Mouse (Mus musculus) hindbrain, embryonic 14.5 days (tissue): Measurements from ENCODE around the gene 1700025G04Rik. TPM values are rescaled to one million over a fixed set of nuclear protein-coding genes. Genes with fewer than 3 reads are reported as not detected.

Experiments
- ATAC-seq: fragments of 200-750 bp; cut with Nextera tagmentation; 2 replicates; pipeline ENCODE4 v1.8.0; 2017; ENCODE audit warnings: moderate number of reproducible peaks, mild to moderate bottlenecking, moderate TSS enrichment, moderate library complexity; ENCODE audit not compliant: low FRiP score
- DNase-seq: peaks from one replicate; pipeline ENCODE4 v3.0.0-alpha.2; 2015; ENCODE audit warnings: low spot score
- H3K27ac ChIP-seq: fragments of 300-500 bp; sonication (generic); 2 replicates; pipeline ENCODE4 v1.5.1; 2014; ENCODE audit warnings: mild to moderate bottlenecking, moderate library complexity
- H3K27me3 ChIP-seq: fragments of 300-500 bp; sonication (generic); 2 replicates; pipeline ENCODE4 v1.6.1; 2014; ENCODE audit warnings: mild to moderate bottlenecking, low read length, mixed read lengths; ENCODE audit not compliant: control insufficient read depth, insufficient read depth
- H3K36me3 ChIP-seq: fragments of 300-500 bp; sonication (generic); replicated peaks from 2 replicates; pipeline ENCODE4 v1.6.1; 2014; ENCODE audit not compliant: control insufficient read depth, insufficient read depth
- H3K4me1 ChIP-seq: fragments of 300-500 bp; sonication (generic); replicated peaks from 2 replicates; pipeline ENCODE4 v1.6.1; 2014; ENCODE audit warnings: antibody characterized with exemption, low read length, mixed read lengths; ENCODE audit not compliant: control insufficient read depth, insufficient read depth
- H3K4me2 ChIP-seq: fragments of 300-500 bp; sonication (generic); replicated peaks from 2 replicates; pipeline ENCODE4 v1.6.1; 2014; ENCODE audit warnings: mild to moderate bottlenecking, moderate library complexity
- H3K4me3 ChIP-seq: fragments of 300-500 bp; sonication (generic); replicated peaks from 2 replicates; pipeline ENCODE4 v1.5.1; 2014; ENCODE audit warnings: mild to moderate bottlenecking, low read length
- H3K9ac ChIP-seq: fragments of 300-500 bp; sonication (generic); 2 replicates; pipeline ENCODE4 v1.6.1; 2014
- H3K9me3 ChIP-seq: fragments of 300-500 bp; sonication (generic); 2 replicates; pipeline ENCODE4 v1.6.1; 2016; ENCODE audit warnings: low read length; ENCODE audit not compliant: control insufficient read depth
- WGBS: fragments of 180-500 bp; shearing (Covaris S2); extraction: QIAGEN DNeasy Blood & Tissue Kit; methylation state at CpG from one replicate; pipeline ENCODE4 v1.1.7; 2014; 5-methylcytosine and 5-hydroxymethylcytosine counted together
- polyA plus RNA-seq: library from polyadenylated mRNA; unstranded; fragments of >200 nt; fragmentation: Nextera tagmentation; extraction: Ambion mirVana; gene quantifications from 2 replicates; pipeline ENCODE4 v1.2.1, GENCODE M21; 2014

The 1700025G04Rik gene
- polyA plus RNA-seq, 1 experiment from 2014 or later: 32.6 TPM

DNA sequence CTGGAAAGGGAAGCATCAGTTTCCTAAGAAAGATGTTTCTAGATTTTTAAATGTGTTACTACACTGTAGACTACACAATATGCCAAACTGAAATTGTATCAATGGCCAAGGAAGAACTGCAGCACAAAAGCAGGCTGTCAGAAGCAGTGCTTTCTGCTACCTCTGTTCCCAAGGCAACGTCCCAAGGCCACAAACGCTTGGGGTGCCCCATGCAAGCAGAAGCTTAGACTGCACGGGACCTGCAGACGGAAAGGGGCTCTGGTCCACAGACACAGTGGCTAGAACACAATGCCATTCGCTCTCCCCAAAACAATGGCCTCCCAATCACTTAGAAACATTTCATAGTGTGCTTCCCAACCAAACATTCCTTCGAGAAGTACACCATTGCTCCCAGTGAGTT is 59.4 kb downstream of the 1700025G04Rik start:
- ATAC-seq (peak; percentile 57; the same call in 1 of the 2 replicates), DNase-seq (no peak)
- no peaks in the 10 kb centered on the region for H3K27me3 ChIP-seq
- no peak overlapping the region for H3K9ac ChIP-seq
- no peak overlapping the region for H3K4me2 ChIP-seq
- 20% methylated on average over 6 of the region's 6 CpGs for WGBS
- H3K4me3 ChIP-seq: no peak overlapping the region
- no peaks in the 10 kb centered on the region for H3K36me3 ChIP-seq
- no peaks in the 10 kb centered on the region for H3K9me3 ChIP-seq
- H3K27ac ChIP-seq: peak overlapping the region; percentile 49; the same call in 1 of the 2 replicates
- peaks cover 4% of the 10 kb centered on the region; the same call in 1 of the 2 replicates for H3K4me1 ChIP-seq

DNA sequence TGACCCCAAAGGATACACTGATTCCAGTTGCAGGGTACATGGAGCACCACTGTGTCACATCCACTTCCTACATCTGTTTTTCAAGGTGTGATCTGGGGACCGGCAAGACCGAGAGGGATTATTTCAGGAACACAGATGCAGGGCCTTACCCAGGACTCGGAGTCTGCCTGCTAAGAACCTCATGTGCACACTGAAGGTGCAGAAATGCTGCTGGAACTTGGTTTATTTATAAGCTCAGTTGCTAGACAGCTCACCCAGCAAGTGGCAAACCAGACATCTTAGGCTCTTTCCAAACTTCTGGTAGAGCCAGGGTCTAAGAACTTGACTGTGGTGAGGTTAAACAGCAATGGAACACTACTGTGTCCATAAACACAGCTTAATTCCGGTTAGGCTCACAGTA is 61.2 kb downstream of the 1700025G04Rik start:
- Histone ChIP-seq H3K4me3 (no peak overlapping the region), H3K4me2 (no peak overlapping the region), H3K9me3 (no peaks in the 10 kb centered on the region), H3K9ac (no peak overlapping the region), H3K4me1 (no peaks in the 10 kb centered on the region), H3K27me3 (no peaks in the 10 kb centered on the region), H3K27ac (no peak overlapping the region), H3K36me3 (no peaks in the 10 kb centered on the region)
- 85% methylated on average over 4 of the region's 4 CpGs for WGBS
- no peak for DNase-seq
- no peak for ATAC-seq

GRCm38 (mm10) chr1:152026762-152027161 is 63.2 kb downstream of the 1700025G04Rik start:
- DNase-seq (no peak), ATAC-seq (no peak)
- no peaks in the 10 kb centered on the region for H3K9me3 ChIP-seq
- H3K27ac ChIP-seq: no peak overlapping the region
- no peaks in the 10 kb centered on the region for H3K4me1 ChIP-seq
- no peak overlapping the region for H3K4me2 ChIP-seq
- WGBS: 85% methylated on average over 4 of the region's 4 CpGs
- no peaks in the 10 kb centered on the region for H3K27me3 ChIP-seq
- no peak overlapping the region for H3K9ac ChIP-seq
- H3K4me3 ChIP-seq: no peak overlapping the region
- no peaks in the 10 kb centered on the region for H3K36me3 ChIP-seq

GRCm38 (mm10) chr1:152025308-152025707 is 64.6 kb downstream of the 1700025G04Rik start:
- no peaks in the 10 kb centered on the region for H3K36me3 ChIP-seq
- H3K27me3 ChIP-seq: no peaks in the 10 kb centered on the region
- H3K4me2 ChIP-seq: no peak overlapping the region
- ATAC-seq (no peak), DNase-seq (no peak)
- 95% methylated on average over 4 of the region's 4 CpGs for WGBS
- no peak overlapping the region for H3K27ac ChIP-seq
- H3K4me1 ChIP-seq: no peaks in the 10 kb centered on the region
- no peaks in the 10 kb centered on the region for H3K9me3 ChIP-seq
- H3K9ac ChIP-seq: no peak overlapping the region
- no peak overlapping the region for H3K4me3 ChIP-seq

DNA sequence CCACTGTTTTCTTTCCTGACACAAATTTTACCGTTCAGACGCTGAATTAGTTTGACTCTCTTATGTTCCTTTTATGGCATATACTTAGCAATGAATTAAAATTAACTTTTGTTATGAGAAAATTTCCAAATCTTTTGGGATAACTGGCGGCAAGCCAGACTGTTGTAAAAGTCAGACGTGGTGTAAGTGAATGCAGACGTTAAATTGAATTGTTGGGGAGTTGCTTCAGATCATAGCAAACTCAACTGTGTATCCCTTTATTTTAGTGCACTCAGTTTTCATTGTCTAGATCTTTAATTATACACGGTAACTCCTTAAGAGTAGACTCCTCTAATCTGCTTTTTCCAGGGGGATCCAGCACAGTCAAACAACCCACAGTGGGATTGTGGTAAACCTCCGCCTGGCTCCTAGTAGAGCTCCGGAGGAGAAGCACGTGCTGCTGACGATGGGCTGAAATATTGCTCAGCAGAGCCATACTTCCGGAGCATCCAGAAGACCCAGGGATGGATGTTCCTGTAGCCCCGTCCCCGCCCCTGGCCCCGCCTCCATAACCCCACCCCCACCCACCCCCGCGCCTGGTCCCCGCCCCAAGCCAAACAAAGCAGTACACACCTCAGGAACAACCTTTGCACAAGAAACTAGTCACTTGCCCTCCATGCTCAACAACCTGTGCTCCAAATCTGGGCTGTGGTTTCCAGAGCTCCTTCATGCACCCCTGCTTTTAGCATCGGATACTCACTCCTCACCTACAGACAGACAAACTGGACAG is 65.7 kb downstream of the 1700025G04Rik start:
- no peaks in the 10 kb centered on the region for H3K9me3 ChIP-seq
- no peaks in the 10 kb centered on the region for H3K27me3 ChIP-seq
- 79% methylated on average over 18 of the region's 18 CpGs for WGBS
- no peak overlapping the region for H3K27ac ChIP-seq
- H3K4me3 ChIP-seq: no peak overlapping the region
- no peak for ATAC-seq
- no peak overlapping the region for H3K9ac ChIP-seq
- no peak for DNase-seq
- no peaks in the 10 kb centered on the region for H3K4me1 ChIP-seq
- no peak overlapping the region for H3K4me2 ChIP-seq
- no peaks in the 10 kb centered on the region for H3K36me3 ChIP-seq

DNA sequence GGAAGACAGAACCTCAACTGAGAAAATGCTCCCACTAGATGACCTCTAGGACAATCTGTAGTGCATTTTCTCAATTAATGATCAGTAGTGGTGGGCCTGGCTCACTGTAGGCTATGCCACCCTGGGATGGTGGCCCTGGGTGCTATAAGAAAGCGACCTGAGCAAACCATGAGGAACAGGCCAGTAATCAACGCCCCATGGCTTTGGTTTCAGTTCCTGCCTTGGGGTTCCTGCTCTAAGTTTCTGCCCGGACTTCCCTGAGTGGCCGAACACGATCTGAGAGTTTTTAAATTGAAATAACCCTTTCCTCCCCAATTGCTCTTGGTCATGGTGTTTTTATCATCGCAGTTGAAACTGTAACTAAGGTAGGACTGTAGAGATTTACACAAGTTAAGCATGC is 69.1 kb downstream of the 1700025G04Rik start:
- Histone ChIP-seq H3K36me3 (no peaks in the 10 kb centered on the region), H3K27me3 (no peaks in the 10 kb centered on the region), H3K4me2 (no peak overlapping the region), H3K9ac (no peak overlapping the region), H3K27ac (no peak overlapping the region), H3K4me3 (no peak overlapping the region), H3K4me1 (no peaks in the 10 kb centered on the region), H3K9me3 (no peaks in the 10 kb centered on the region)
- WGBS: 92% methylated on average over 6 of the region's 6 CpGs
- ATAC-seq (no peak), DNase-seq (no peak)

- no peak overlapping the region for H3K27ac ChIP-seq
- ATAC-seq: no peak
- H3K36me3 ChIP-seq: no peaks in the 10 kb centered on the region
- DNase-seq: no peak
- H3K27me3 ChIP-seq: no peaks in the 10 kb centered on the region
- H3K4me3 ChIP-seq: no peak overlapping the region
- no peak overlapping the region for H3K9ac ChIP-seq
- no peaks in the 10 kb centered on the region for H3K9me3 ChIP-seq
- WGBS: 95% methylated on average over 5 of the region's 5 CpGs
- no peak overlapping the region for H3K4me2 ChIP-seq
- 0 out of 2 replicates have a peak, but pooled peaks cover 5% of the 10 kb centered on the region for H3K4me1 ChIP-seq
Observed at GRCm38 (mm10) chr1:152020070-152020469, 69.9 kb downstream of the 1700025G04Rik start.

GRCm38 (mm10) chr1:152019196-152019595 is 70.7 kb downstream of the 1700025G04Rik start:
- Histone ChIP-seq H3K27ac (no peak overlapping the region), H3K9ac (no peak overlapping the region), H3K9me3 (no peaks in the 10 kb centered on the region), H3K27me3 (no peaks in the 10 kb centered on the region), H3K4me3 (no peak overlapping the region), H3K36me3 (no peaks in the 10 kb centered on the region), H3K4me2 (no peak overlapping the region), H3K4me1 (0 out of 2 replicates have a peak, but pooled peaks cover 5% of the 10 kb centered on the region)
- WGBS: 29% methylated on average over 5 of the region's 5 CpGs
- DNase-seq: no peak
- ATAC-seq: peak; percentile 27; the same call in 1 of the 2 replicates

DNA sequence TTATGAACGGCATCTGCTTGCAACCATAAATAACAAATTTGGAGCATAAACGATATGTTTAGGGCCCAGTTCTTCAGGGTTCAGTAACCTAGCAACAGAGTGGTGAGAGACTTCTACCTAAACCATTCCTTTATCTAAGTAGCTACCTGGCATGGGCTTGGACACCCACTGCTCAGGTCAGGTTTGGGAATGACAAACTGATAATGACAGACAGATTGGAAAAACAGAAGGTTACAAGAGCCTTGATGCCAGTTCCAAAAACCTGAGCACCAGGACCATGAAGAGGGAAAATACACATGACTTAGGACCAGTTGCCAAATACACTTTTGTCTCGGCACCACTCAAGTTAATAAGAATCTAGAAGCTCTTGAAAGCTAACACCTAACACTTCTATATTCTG is 71.6 kb downstream of the 1700025G04Rik start:
- Histone ChIP-seq H3K9ac (no peak overlapping the region), H3K36me3 (no peaks in the 10 kb centered on the region), H3K4me3 (no peak overlapping the region), H3K27me3 (no peaks in the 10 kb centered on the region), H3K4me1 (0 out of 2 replicates have a peak, but pooled peaks cover 5% of the 10 kb centered on the region), H3K4me2 (no peak overlapping the region), H3K27ac (no peak overlapping the region), H3K9me3 (no peaks in the 10 kb centered on the region)
- ATAC-seq: no peak
- no peak for DNase-seq
- WGBS: 77% methylated on average over 3 of the region's 3 CpGs
